Mouse (Mus musculus): ENCODE data around the gene Usp7. TPM values are rescaled to one million over a fixed set of nuclear protein-coding genes. Genes with fewer than 3 reads are reported as not detected.
A peak's percentile ranks its signal among the peaks of the same experiment; 100 is the strongest.

Gene Usp7
- polyA plus RNA-seq, 1 experiment = 94.8 TPM

GRCm38 (mm10) chr16:8830431-8831211 lies 38.5 kb upstream of the Usp7 start:
- TF ChIP-seq POLR2A (IDR thresholded peaks at IDR 0.05; ENCODE audit: control insufficient read depth, extremely low read depth, insufficient read depth, low read length, poor library complexity) (no peak), CTCF (IDR thresholded peaks at IDR 0.05; ENCODE audit: borderline replicate concordance, control insufficient read depth, extremely low read depth, insufficient read depth, low read length, poor library complexity) (peak; percentile 22; the same call in 1 of the 2 replicates)
- Histone ChIP-seq H3K27me3 (ENCODE audit: control insufficient read depth, insufficient read depth, low read length) (no peaks in the 10 kb centered on the region), H3K36me3 (ENCODE audit: control insufficient read depth, insufficient read depth, low read length) (peaks cover 4% of the 10 kb centered on the region; the same call in 1 of the 2 replicates), H3K4me1 (replicated peaks; ENCODE audit: control insufficient read depth, insufficient read depth, low read length) (peaks cover 9% of the 10 kb centered on the region), H3K4me3 (ENCODE audit: control insufficient read depth, insufficient read depth, low read length) (peak overlapping the region; percentile 89), H3K27ac (ENCODE audit: control insufficient read depth, insufficient read depth, low read length) (peak overlapping the region; percentile 79)
- WGBS = under 1% methylated on average over 71 of the region's 74 CpGs
- peak; percentile 78 for DNase-seq

- DNase-seq = peak; percentile 97
- TF ChIP-seq POLR2A (IDR thresholded peaks at IDR 0.05; ENCODE audit: control insufficient read depth, extremely low read depth, insufficient read depth, low read length, poor library complexity) (peak; percentile 98), CTCF (IDR thresholded peaks at IDR 0.05; ENCODE audit: borderline replicate concordance, control insufficient read depth, extremely low read depth, insufficient read depth, low read length, poor library complexity) (peak; percentile 68; the same call in 1 of the 2 replicates)
- Histone ChIP-seq H3K27ac (ENCODE audit: control insufficient read depth, insufficient read depth, low read length) (peak within 1 kb of the TSS; percentile 79), H3K4me3 (ENCODE audit: control insufficient read depth, insufficient read depth, low read length) (peak within 1 kb of the TSS; percentile 89), H3K4me1 (replicated peaks; ENCODE audit: control insufficient read depth, insufficient read depth, low read length) (peaks cover 9% of the 10 kb centered on the region), H3K27me3 (ENCODE audit: control insufficient read depth, insufficient read depth, low read length) (no peaks in the 10 kb centered on the region), H3K36me3 (ENCODE audit: control insufficient read depth, insufficient read depth, low read length) (no peaks in the 10 kb centered on the region; the same call in 1 of the 2 replicates)
- WGBS = under 1% methylated on average over 80 of the region's 80 CpGs
Observed at GRCm38 (mm10) chr16:8829564-8830359, 37.7 kb upstream of the Usp7 start, which contains the start of gene 1810013L24Rik. TSS of gene 1810013L24Rik (plus strand) at chr16:8830100.

- peak overlapping the region; percentile 51 for H3K4me3 ChIP-seq (ENCODE audit: control insufficient read depth, insufficient read depth, low read length)
- no peaks in the 10 kb centered on the region for H3K27me3 ChIP-seq (ENCODE audit: control insufficient read depth, insufficient read depth, low read length)
- H3K36me3 ChIP-seq (ENCODE audit: control insufficient read depth, insufficient read depth, low read length) = no peaks in the 10 kb centered on the region; the same call in 1 of the 2 replicates
- H3K4me1 ChIP-seq (replicated peaks; ENCODE audit: control insufficient read depth, insufficient read depth, low read length) = peaks cover 9% of the 10 kb centered on the region
- TF ChIP-seq CTCF (IDR thresholded peaks at IDR 0.05; ENCODE audit: borderline replicate concordance, control insufficient read depth, extremely low read depth, insufficient read depth, low read length, poor library complexity) (no peak), POLR2A (IDR thresholded peaks at IDR 0.05; ENCODE audit: control insufficient read depth, extremely low read depth, insufficient read depth, low read length, poor library complexity) (no peak)
- WGBS = 16% methylated on average over 33 of the region's 33 CpGs
- peak overlapping the region; percentile 61 for H3K27ac ChIP-seq (ENCODE audit: control insufficient read depth, insufficient read depth, low read length)
- DNase-seq = no peak
Observed at GRCm38 (mm10) chr16:8828636-8829563, 36.8 kb upstream of the Usp7 start.

- no peak overlapping the region for H3K4me3 ChIP-seq (ENCODE audit: control insufficient read depth, insufficient read depth, low read length)
- H3K27me3 ChIP-seq (ENCODE audit: control insufficient read depth, insufficient read depth, low read length) = no peaks in the 10 kb centered on the region
- WGBS = 94% methylated on average over 7 of the region's 7 CpGs
- no peak for DNase-seq
- TF ChIP-seq CTCF (IDR thresholded peaks at IDR 0.05; ENCODE audit: borderline replicate concordance, control insufficient read depth, extremely low read depth, insufficient read depth, low read length, poor library complexity) (no peak), POLR2A (IDR thresholded peaks at IDR 0.05; ENCODE audit: control insufficient read depth, extremely low read depth, insufficient read depth, low read length, poor library complexity) (no peak)
- no peaks in the 10 kb centered on the region for H3K36me3 ChIP-seq (ENCODE audit: control insufficient read depth, insufficient read depth, low read length)
- peaks cover 9% of the 10 kb centered on the region for H3K4me1 ChIP-seq (replicated peaks; ENCODE audit: control insufficient read depth, insufficient read depth, low read length)
- H3K27ac ChIP-seq (ENCODE audit: control insufficient read depth, insufficient read depth, low read length) = no peak overlapping the region
Observed at GRCm38 (mm10) chr16:8827366-8827765, 35.3 kb upstream of the Usp7 start.

- H3K27me3 ChIP-seq (ENCODE audit: control insufficient read depth, insufficient read depth, low read length) = no peaks in the 10 kb centered on the region
- H3K27ac ChIP-seq (ENCODE audit: control insufficient read depth, insufficient read depth, low read length) = no peak overlapping the region
- peak; percentile 8 for DNase-seq
- no peaks in the 10 kb centered on the region for H3K36me3 ChIP-seq (ENCODE audit: control insufficient read depth, insufficient read depth, low read length)
- H3K4me1 ChIP-seq (replicated peaks; ENCODE audit: control insufficient read depth, insufficient read depth, low read length) = no peaks in the 10 kb centered on the region
- no peak overlapping the region for H3K4me3 ChIP-seq (ENCODE audit: control insufficient read depth, insufficient read depth, low read length)
- no peak for TF ChIP-seq CTCF (IDR thresholded peaks at IDR 0.05; ENCODE audit: borderline replicate concordance, control insufficient read depth, extremely low read depth, insufficient read depth, low read length, poor library complexity)
- no peak for TF ChIP-seq POLR2A (IDR thresholded peaks at IDR 0.05; ENCODE audit: control insufficient read depth, extremely low read depth, insufficient read depth, low read length, poor library complexity)
- WGBS = 44% methylated on average over 2 of the region's 2 CpGs
Observed at GRCm38 (mm10) chr16:8823661-8824060, 31.6 kb upstream of the Usp7 start.
